Mouse (Mus musculus): ENCODE results near the gene Srrm3.

Srrm3 gene

GRCm38 (mm10) chr5:135806555-135807262 is at the start of gene Srrm3:
TSS of gene Srrm3 (plus strand) at chr5:135806890.
- DNase-seq (ENCODE audit: low read depth, low spot score) = peak; percentile 79

GRCm38 (mm10) chr5:135761881-135762280 is 44.8 kb upstream of the Srrm3 start:
- DNase-seq (ENCODE audit: low read depth, low spot score) = no peak

GRCm38 (mm10) chr5:135763526-135763925 is 43.2 kb upstream of the Srrm3 start:
- peak; percentile 48 for DNase-seq (ENCODE audit: low read depth, low spot score)

GRCm38 (mm10) chr5:135764971-135765370 is 41.7 kb upstream of the Srrm3 start:
- DNase-seq (ENCODE audit: low read depth, low spot score) = no peak

- DNase-seq (ENCODE audit: low read depth, low spot score) = no peak
Measured at GRCm38 (mm10) chr5:135772519-135772918, 34.2 kb upstream of the Srrm3 start.

GRCm38 (mm10) chr5:135776546-135776945 is 30.1 kb upstream of the Srrm3 start:
- no peak for DNase-seq (ENCODE audit: low read depth, low spot score)

GRCm38 (mm10) chr5:135777796-135778470 is 28.8 kb upstream of the Srrm3 start, which contains the start of gene Styxl1:
TSS of gene Styxl1 (minus strand) at chr5:135778385.
- DNase-seq (ENCODE audit: low read depth, low spot score) = peak; percentile 22

GRCm38 (mm10) chr5:135778471-135779445 is 27.9 kb upstream of the Srrm3 start, which contains the start of gene Mdh2:
TSS of gene Mdh2 (plus strand) at chr5:135778480.
- peak; percentile 100 for DNase-seq (ENCODE audit: low read depth, low spot score)

- no peak for DNase-seq (ENCODE audit: low read depth, low spot score)
Measured at GRCm38 (mm10) chr5:135780331-135780730, 26.4 kb upstream of the Srrm3 start.

- DNase-seq (ENCODE audit: low read depth, low spot score) = no peak
Measured at GRCm38 (mm10) chr5:135782901-135783300, 23.8 kb upstream of the Srrm3 start.

- peak; percentile 70 for DNase-seq (ENCODE audit: low read depth, low spot score)
Measured at GRCm38 (mm10) chr5:135793996-135794858, 12.5 kb upstream of the Srrm3 start.

- no peak for DNase-seq (ENCODE audit: low read depth, low spot score)
Measured at GRCm38 (mm10) chr5:135794859-135795181, 11.9 kb upstream of the Srrm3 start.

- DNase-seq (ENCODE audit: low read depth, low spot score) = no peak
Measured at GRCm38 (mm10) chr5:135799746-135800145, 6.9 kb upstream of the Srrm3 start.

- peak; percentile 63 for DNase-seq (ENCODE audit: low read depth, low spot score)
Measured at GRCm38 (mm10) chr5:135800927-135801326, 5.8 kb upstream of the Srrm3 start.

- no peak for DNase-seq (ENCODE audit: low read depth, low spot score)
Measured at GRCm38 (mm10) chr5:135802641-135803040, 4.0 kb upstream of the Srrm3 start.

GRCm38 (mm10) chr5:135803135-135803534 is 3.6 kb upstream of the Srrm3 start:
- DNase-seq (ENCODE audit: low read depth, low spot score) = no peak

- DNase-seq (ENCODE audit: low read depth, low spot score) = no peak
Measured at GRCm38 (mm10) chr5:135803676-135804075, 3.0 kb upstream of the Srrm3 start.

- DNase-seq (ENCODE audit: low read depth, low spot score) = no peak
Measured at GRCm38 (mm10) chr5:135804735-135805134, 2.0 kb upstream of the Srrm3 start.

GRCm38 (mm10) chr5:135807263-135807637 is 560 bp downstream of the Srrm3 start:
- no peak for DNase-seq (ENCODE audit: low read depth, low spot score)

- no peak for DNase-seq (ENCODE audit: low read depth, low spot score)
Measured at GRCm38 (mm10) chr5:135812991-135813390, 6.3 kb downstream of the Srrm3 start.

GRCm38 (mm10) chr5:135818491-135818890 is 11.8 kb downstream of the Srrm3 start:
- DNase-seq (ENCODE audit: low read depth, low spot score) = no peak
